Mouse (Mus musculus): ENCODE measurements at regions not wholly inside any gene's neighbourhood (a gene's known extent, or its start where the extent isn't known, plus 50 kb on each side); places are given as distances from the start of the nearest gene placed in this dataset.

GRCm38 (mm10) chr2:128353457-128353856 lies 227.6 kb downstream of the Bcl2l11 start:
- TF ChIP-seq CTCF (IDR thresholded peaks at IDR 0.05; ENCODE audit: control insufficient read depth, insufficient read depth, insufficient replicate concordance, low read depth, low read length) (no peak), POLR2A (IDR thresholded peaks at IDR 0.05; ENCODE audit: control insufficient read depth, low read depth, low read length) (no peak)
